Mouse (Mus musculus) neural tube, embryonic 11.5 days (tissue): ENCODE results near the gene Vmn2r30. TPM values are rescaled to one million over a fixed set of nuclear protein-coding genes. Genes with fewer than 3 reads are reported as not detected.
"Not testable (repeated sequence)": the region's sequence is repeated elsewhere in the genome, so short reads cannot be mapped to it uniquely, and the experiment has no call there.

ENCODE experiments used
- ATAC-seq: fragments of 200-750 bp; cut with Nextera tagmentation; 2 replicates; pipeline ENCODE4 v1.8.0; 2017; ENCODE audit warnings: moderate number of reproducible peaks, mild to moderate bottlenecking, moderate TSS enrichment, moderate library complexity; ENCODE audit not compliant: insufficient read depth, low FRiP score, low TSS enrichment
- DNase-seq: peaks from one replicate; pipeline ENCODE4 v3.0.0-alpha.2; 2015; ENCODE audit warnings: low spot score
- H3K27ac ChIP-seq: fragments of 300-500 bp; sonication (generic); 2 replicates; pipeline ENCODE4 v1.5.1; 2014; ENCODE audit warnings: low read depth, mild to moderate bottlenecking, low read length
- H3K27me3 ChIP-seq: fragments of 300-500 bp; sonication (generic); 2 replicates; pipeline ENCODE4 v1.6.1; 2014; ENCODE audit warnings: mild to moderate bottlenecking, low read length, mixed read lengths; ENCODE audit not compliant: control insufficient read depth, insufficient read depth
- H3K36me3 ChIP-seq: fragments of 300-500 bp; sonication (generic); 2 replicates; pipeline ENCODE4 v1.6.1; 2014; ENCODE audit warnings: mild to moderate bottlenecking, low read length, moderate library complexity, mixed read lengths; ENCODE audit not compliant: control insufficient read depth, insufficient read depth
- H3K4me1 ChIP-seq: fragments of 300-500 bp; sonication (generic); 2 replicates; pipeline ENCODE4 v1.6.1; 2014; ENCODE audit warnings: low read length, mixed read lengths; ENCODE audit not compliant: control insufficient read depth, insufficient read depth
- H3K4me2 ChIP-seq: fragments of 300-500 bp; sonication (generic); 2 replicates; pipeline ENCODE4 v1.6.1; 2014; ENCODE audit warnings: low read depth, mild to moderate bottlenecking, moderate library complexity
- H3K4me3 ChIP-seq: fragments of 300-500 bp; sonication (generic); 2 replicates; pipeline ENCODE4 v1.5.1; 2014; ENCODE audit warnings: low read depth, low read length
- H3K9ac ChIP-seq: fragments of 300-500 bp; sonication (generic); 2 replicates; pipeline ENCODE4 v1.6.1; 2014; ENCODE audit warnings: mild to moderate bottlenecking, low read length
- H3K9me3 ChIP-seq: fragments of 300-500 bp; sonication (generic); 2 replicates; pipeline ENCODE4 v1.6.1; 2016; ENCODE audit warnings: low read length; ENCODE audit not compliant: control insufficient read depth
- WGBS: fragments of 180-500 bp; shearing (Covaris S2); extraction: QIAGEN DNeasy Blood & Tissue Kit; methylation state at CpG from one replicate; pipeline ENCODE4 v1.1.7; 2014; 5-methylcytosine and 5-hydroxymethylcytosine counted together
- microRNA-seq: library from miRNA; unstranded; fragments of <30 nt; microRNA quantifications from one replicate; pipeline ENCODE4, GENCODE M21; 2016
- polyA plus RNA-seq: library from polyadenylated mRNA; unstranded; fragments of >200 nt; fragmentation: Nextera tagmentation; extraction: Ambion mirVana; gene quantifications from 2 replicates; pipeline ENCODE4 v1.2.1, GENCODE M21; 2014

Gene Vmn2r30
- not detected in 2 replicates for polyA plus RNA-seq

GRCm38 (mm10) chr7:7337509-7337908 is at the start of gene Vmn2r30:
Gene Vmn2r30, minus strand, starts transcription at chr7:7337609.
- WGBS: no CpG with 5 or more reads among the region's 1 CpGs

GRCm38 (mm10) chr7:7374431-7374830 is 37.0 kb upstream of the Vmn2r30 start, which contains the start of gene Gm45783:
Gene Gm45783, minus strand, starts transcription at chr7:7374573.
- H3K9ac ChIP-seq, H3K4me2 ChIP-seq, DNase-seq, H3K9me3 ChIP-seq, ATAC-seq, H3K27ac ChIP-seq, H3K27me3 ChIP-seq, H3K36me3 ChIP-seq, H3K4me3 ChIP-seq, H3K4me1 ChIP-seq: not testable (repeated sequence)
- 51% methylated on average over 12 of the region's 12 CpGs for WGBS

More at GRCm38 (mm10) chr7:7337509-7337908, at the start of gene Vmn2r30:
- not testable (repeated sequence) for H3K36me3 ChIP-seq, H3K9me3 ChIP-seq, H3K27me3 ChIP-seq, H3K27ac ChIP-seq, H3K9ac ChIP-seq, DNase-seq, H3K4me1 ChIP-seq, H3K4me3 ChIP-seq, H3K4me2 ChIP-seq, ATAC-seq

DNA sequence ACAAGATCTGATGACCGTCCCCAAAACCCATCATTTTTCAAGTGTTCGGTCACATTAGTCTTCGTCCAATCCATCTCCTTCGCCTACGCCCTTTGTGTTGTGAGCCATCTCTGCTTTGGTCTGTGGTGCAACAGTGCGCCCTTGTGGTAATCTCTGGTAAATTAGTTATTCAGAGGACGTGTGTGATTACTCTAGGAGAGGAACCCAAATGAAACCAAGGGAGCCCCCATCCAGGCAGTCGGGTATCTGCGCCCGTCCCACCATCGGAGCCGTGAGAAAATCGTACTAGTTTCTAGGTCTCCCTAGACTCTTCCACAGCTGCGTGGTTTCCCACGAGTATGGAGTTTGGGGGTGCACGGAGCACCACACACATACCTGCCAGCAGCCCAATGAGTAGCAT is 41.8 kb downstream of the Vmn2r30 start:
- Histone ChIP-seq H3K27me3 (no peaks in the 10 kb centered on the region), H3K9me3 (no peaks in the 10 kb centered on the region; the same call in 1 of the 2 replicates), H3K4me3 (no peak overlapping the region), H3K27ac (no peak overlapping the region), H3K9ac (no peak overlapping the region), H3K4me2 (no peak overlapping the region), H3K36me3 (peaks cover 12% of the 10 kb centered on the region; the same call in 1 of the 2 replicates), H3K4me1 (no peaks in the 10 kb centered on the region)
- WGBS: 86% methylated on average over 16 of the region's 16 CpGs
- no peak for DNase-seq
- ATAC-seq: no peak

GRCm38 (mm10) chr7:7281383-7281782 is 56.0 kb downstream of the Vmn2r30 start:
- no peak overlapping the region for H3K4me3 ChIP-seq
- H3K9me3 ChIP-seq: peaks cover 4% of the 10 kb centered on the region; the same call in 1 of the 2 replicates
- no peaks in the 10 kb centered on the region for H3K4me1 ChIP-seq
- peaks cover 5% of the 10 kb centered on the region for H3K36me3 ChIP-seq
- 83% methylated on average over 1 of the region's 1 CpGs for WGBS
- DNase-seq: no peak
- ATAC-seq: no peak
- no peak overlapping the region for H3K9ac ChIP-seq
- no peak overlapping the region for H3K27ac ChIP-seq
- no peaks in the 10 kb centered on the region for H3K27me3 ChIP-seq
- no peak overlapping the region for H3K4me2 ChIP-seq

DNA sequence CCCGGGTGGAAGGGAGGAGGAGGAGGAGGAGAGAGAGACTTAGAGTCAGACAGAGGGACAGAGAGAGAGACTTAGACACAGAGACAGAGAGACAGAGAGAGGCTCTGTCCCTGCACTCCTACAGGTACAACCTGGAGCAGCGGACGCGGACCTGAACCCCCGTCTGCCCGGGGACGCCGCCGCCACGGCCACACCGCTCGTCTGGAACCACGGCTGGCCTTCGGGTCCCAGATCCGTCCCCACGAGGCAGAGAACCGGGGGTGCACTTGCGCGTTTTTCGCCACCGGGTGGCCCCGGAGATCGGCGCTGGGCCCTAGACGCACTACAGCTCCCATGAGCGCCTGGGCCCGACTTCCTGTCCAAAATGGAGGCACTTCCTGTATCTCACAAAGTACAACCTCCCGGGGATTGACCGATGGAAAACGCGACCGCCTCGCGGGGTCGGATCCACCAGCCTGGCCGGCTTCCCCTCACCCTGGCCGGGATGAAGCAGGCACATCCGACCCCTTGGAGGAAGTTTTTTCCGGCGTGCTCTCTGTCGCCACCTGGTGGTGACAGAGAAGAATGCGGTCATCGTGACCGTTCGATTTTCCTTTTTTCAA is 59.3 kb downstream of the Vmn2r30 start, which contains the start of gene Gm45844:
Gene Gm45844, minus strand, starts transcription at position 324 of the 602 bp plus-strand sequence.
- DNase-seq (peak; percentile 79), ATAC-seq (peak; percentile 100)
- peak within 1 kb of the TSS; percentile 8; the same call in 1 of the 2 replicates for H3K4me2 ChIP-seq
- peak within 1 kb of the TSS; percentile 14; the same call in 1 of the 2 replicates for H3K4me3 ChIP-seq
- H3K9ac ChIP-seq: 0 out of 2 replicates have a peak within 1 kb of the TSS, but pooled peaks have one; percentile 2
- not testable (repeated sequence) for H3K9me3 ChIP-seq, H3K36me3 ChIP-seq, H3K27me3 ChIP-seq, H3K27ac ChIP-seq, H3K4me1 ChIP-seq
- 46% methylated on average over 45 of the region's 45 CpGs for WGBS

DNA sequence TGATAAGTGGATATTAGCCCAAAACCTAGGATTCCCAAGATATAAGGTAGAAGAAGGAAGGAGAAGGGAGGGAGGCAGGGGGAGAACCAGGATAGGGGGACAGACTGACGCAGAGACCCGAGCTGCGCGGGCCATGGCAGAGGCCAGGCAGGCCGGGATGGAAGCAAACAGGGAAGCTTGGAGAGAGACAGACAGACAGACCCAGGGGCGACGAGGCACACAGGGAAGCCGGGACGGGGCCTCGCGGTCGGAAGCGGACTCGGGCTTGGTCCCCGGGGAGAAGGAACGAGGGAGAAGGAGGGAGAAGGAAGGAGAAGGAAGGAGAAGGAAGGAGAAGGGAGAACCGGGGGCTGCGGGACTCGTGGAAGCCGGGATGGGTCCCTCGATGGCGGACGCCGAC is 59.9 kb downstream of the Vmn2r30 start:
- Histone ChIP-seq H3K4me2 (peak overlapping the region; percentile 8; the same call in 1 of the 2 replicates), H3K9ac (0 out of 2 replicates have a peak overlapping the region, but pooled peaks have one; percentile 2), H3K4me3 (peak overlapping the region; percentile 14; the same call in 1 of the 2 replicates)
- DNase-seq (peak; percentile 62), ATAC-seq (peak; percentile 63)
- not testable (repeated sequence) for H3K4me1 ChIP-seq, H3K36me3 ChIP-seq, H3K27ac ChIP-seq, H3K27me3 ChIP-seq, H3K9me3 ChIP-seq
- 58% methylated on average over 24 of the region's 24 CpGs for WGBS

Small RNA genes within 50 kb of the gene (microRNA-seq; reads per million reads assigned to microRNA genes)
- gene Mir5620: 1.0 reads per million

Other genes starting within 250 kb of the Vmn2r30 start
- 17.4 and 18.7 TPM in 2 replicates for gene Zfp954, start 216.1 kb downstream of the Vmn2r30 start, polyA plus RNA-seq
- gene Zfp773, start 200.9 kb downstream of the Vmn2r30 start, polyA plus RNA-seq: 6.6 and 7.0 TPM in 2 replicates
- gene Zfp418, start 166.3 kb downstream of the Vmn2r30 start, polyA plus RNA-seq: 3.6 and 4.0 TPM in 2 replicates
- gene Zfp772, start 127.6 kb downstream of the Vmn2r30 start, polyA plus RNA-seq: 11.0 and 11.1 TPM in 2 replicates
- gene Vmn2r29, start 90.3 kb downstream of the Vmn2r30 start, polyA plus RNA-seq: 0.16 and 0.33 TPM in 2 replicates
- gene Gm45844, start 59.3 kb downstream of the Vmn2r30 start, polyA plus RNA-seq: 1.1 and 2.0 TPM in 2 replicates
- 68.7 and 71.9 TPM in 2 replicates for gene Clcn4, start 36.8 kb downstream of the Vmn2r30 start, polyA plus RNA-seq
- not detected in 2 replicates for gene Gm45783, start 37.0 kb upstream of the Vmn2r30 start, polyA plus RNA-seq
- not detected in 2 replicates for gene Vmn2r31, start 62.1 kb upstream of the Vmn2r30 start, polyA plus RNA-seq
- gene Vmn2r32, start 142.4 kb upstream of the Vmn2r30 start, polyA plus RNA-seq: not detected in 2 replicates
- not detected in 2 replicates for gene Vmn2r33, start 229.2 kb upstream of the Vmn2r30 start, polyA plus RNA-seq